Mouse (Mus musculus): ENCODE results near the gene Helb. TPM values are rescaled to one million over a fixed set of nuclear protein-coding genes. Genes with fewer than 3 reads are reported as not detected.

Gene Helb
- total RNA-seq, 2 experiments from 2014 or later = 6.6 to 7.1 TPM

- TF ChIP-seq CTCF (IDR thresholded peaks at IDR 0.05) = no peak
- no peak overlapping the region for H3K4me3 ChIP-seq
- DNase-seq = no peak
- intact Hi-C loops (cut with DNase I) = loop anchor here (10.0 kb wide), 1 partner anchor 257 kb away; no protein-coding TSS in a partner anchor
- H3K27ac ChIP-seq = no peak overlapping the region
Observed at GRCm38 (mm10) chr10:120061238-120062130, 51.3 kb downstream of the Helb start.

DNA sequence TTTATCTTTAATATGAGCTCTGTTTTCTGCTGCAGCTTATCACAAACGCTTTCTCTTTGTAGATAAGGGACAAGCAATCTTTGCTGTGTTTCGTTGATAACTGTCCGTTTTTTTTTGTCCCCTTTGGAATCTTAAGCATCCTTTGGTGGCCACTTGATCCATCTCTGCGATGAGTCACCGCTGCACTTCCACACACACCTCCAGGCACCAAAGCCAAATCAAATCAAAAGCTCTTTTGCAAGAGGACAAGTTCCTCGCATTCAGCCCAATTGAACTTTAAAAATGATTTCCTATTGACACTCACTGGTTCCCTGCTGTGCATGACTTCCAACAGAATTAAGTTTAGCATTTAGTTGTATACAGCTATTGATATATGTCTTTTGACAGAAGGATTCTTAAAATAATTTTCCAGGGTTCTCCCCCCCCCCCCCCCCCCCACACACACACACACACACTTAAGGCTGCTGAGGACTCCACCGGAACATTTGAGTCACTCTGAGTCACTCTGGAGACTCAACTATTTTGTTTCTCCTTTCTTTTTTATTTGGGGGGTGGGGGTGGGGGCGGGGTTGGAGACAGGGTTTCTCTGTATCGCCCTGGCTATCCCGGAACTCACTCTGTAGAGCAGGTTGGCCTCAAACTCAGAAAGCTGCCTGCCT lies 52.1 kb downstream of the Helb start:
- H3K4me3 ChIP-seq = no peak overlapping the region
- TF ChIP-seq CTCF (IDR thresholded peaks at IDR 0.05) = no peak
- intact Hi-C loops (cut with DNase I) = loop anchor here (10.0 kb wide), 1 partner anchor 256 kb away; no protein-coding TSS in a partner anchor
- DNase-seq = no peak
- H3K27ac ChIP-seq = no peak overlapping the region

- intact Hi-C loops (cut with DNase I) = no loop called here
- Histone ChIP-seq H3K27ac (no peak overlapping the region), H3K4me3 (no peak overlapping the region)
- no peak for DNase-seq
- TF ChIP-seq CTCF (IDR thresholded peaks at IDR 0.05) = no peak
Observed at GRCm38 (mm10) chr10:120044714-120045234, 68.0 kb downstream of the Helb start.

- no peak for DNase-seq
- Histone ChIP-seq H3K27ac (no peak overlapping the region), H3K4me3 (no peak overlapping the region)
- intact Hi-C loops (cut with DNase I) = no loop called here
- no peak for TF ChIP-seq CTCF (IDR thresholded peaks at IDR 0.05)
Observed at GRCm38 (mm10) chr10:120044237-120044636, 68.5 kb downstream of the Helb start.

DNA sequence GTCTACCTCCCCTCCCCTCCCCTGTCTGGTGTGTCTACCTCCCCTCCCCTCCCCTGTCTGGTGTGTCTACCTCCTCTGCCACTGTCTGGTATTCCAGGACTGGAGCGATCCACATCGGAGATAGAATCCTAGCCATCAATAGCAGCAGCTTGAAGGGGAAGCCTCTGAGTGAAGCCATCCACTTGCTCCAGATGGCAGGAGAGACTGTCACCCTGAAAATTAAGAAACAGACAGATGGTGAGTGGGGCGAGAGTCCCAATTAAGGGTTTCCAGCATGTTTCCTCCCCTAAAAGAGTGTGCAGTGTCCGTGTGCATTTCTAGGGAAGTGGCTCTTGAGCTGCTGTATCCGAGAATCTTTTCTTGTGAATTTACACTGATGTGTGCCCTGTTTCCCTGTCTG lies 74.6 kb downstream of the Helb start:
- no peak overlapping the region for H3K4me3 ChIP-seq
- no peak for TF ChIP-seq CTCF (IDR thresholded peaks at IDR 0.05)
- no peak overlapping the region for H3K27ac ChIP-seq
- intact Hi-C loops (cut with DNase I) = no loop called here
- no peak for DNase-seq

DNA sequence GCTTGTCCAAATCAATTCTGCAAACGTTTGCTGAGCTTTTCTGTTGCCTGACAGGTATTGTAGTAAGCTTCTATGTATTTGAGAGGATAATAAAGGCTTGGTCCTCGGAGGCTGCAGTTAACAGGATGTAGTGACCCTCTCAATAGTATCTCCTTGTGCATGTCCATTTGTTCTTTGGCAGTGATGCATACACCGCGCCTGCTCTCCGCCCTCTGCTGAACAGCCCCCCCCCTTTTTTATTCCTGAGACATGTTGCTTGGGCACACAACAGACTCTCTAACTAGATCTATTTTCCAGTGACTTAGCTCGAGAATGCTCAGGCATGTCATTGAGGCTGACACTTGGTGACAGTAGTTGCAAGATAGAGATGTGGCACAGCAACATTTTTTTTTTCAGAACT lies 77.0 kb downstream of the Helb start:
- Histone ChIP-seq H3K27ac (no peak overlapping the region), H3K4me3 (no peak overlapping the region)
- no peak for DNase-seq
- TF ChIP-seq CTCF (IDR thresholded peaks at IDR 0.05) = no peak
- intact Hi-C loops (cut with DNase I) = no loop called here

- no peak for TF ChIP-seq CTCF (IDR thresholded peaks at IDR 0.05)
- intact Hi-C loops (cut with DNase I) = no loop called here
- no peak for DNase-seq
- Histone ChIP-seq H3K4me3 (no peak overlapping the region), H3K27ac (no peak overlapping the region)
Observed at GRCm38 (mm10) chr10:120035211-120035733, 77.5 kb downstream of the Helb start.

- H3K4me3 ChIP-seq = no peak overlapping the region
- H3K27ac ChIP-seq = no peak overlapping the region
- no peak for DNase-seq
- intact Hi-C loops (cut with DNase I) = no loop called here
- no peak for TF ChIP-seq CTCF (IDR thresholded peaks at IDR 0.05)
Observed at GRCm38 (mm10) chr10:120033866-120034265, 78.9 kb downstream of the Helb start.

Other genes starting within 250 kb of the Helb start
- 10 to 100 TPM; 71.5 to 77.2 TPM for gene Tmbim4, start 88.6 kb upstream of the Helb start, total RNA-seq (2021)
- gene Irak3, start 89.1 kb upstream of the Helb start, total RNA-seq (2021) = 1 to 10 TPM; 2.6 to 2.7 TPM
- 10 to 100 TPM; 17.0 to 17.2 TPM for gene Llph, start 114.1 kb upstream of the Helb start, total RNA-seq (2021)